Mouse (Mus musculus) heart, postnatal 36 days (tissue): ENCODE results near the gene Cpsf6. TPM values are rescaled to one million over a fixed set of nuclear protein-coding genes. Genes with fewer than 3 reads are reported as not detected.

Experiments used
- total RNA-seq, 2 experiments: library from RNA; stranded (reverse); gene quantifications; 2 replicates each; pipeline ENCODE4 v1.2.3; 2021

The Cpsf6 gene
- total RNA-seq, 2 experiments from 2014 or later, result 30.0 to 33.7 TPM

Other genes starting within 250 kb of the Cpsf6 start
- gene Frs2, start 231.5 kb downstream of the Cpsf6 start, total RNA-seq, result 10 to 100 TPM; 16.2 to 17.7 TPM
- gene Yeats4, start 155.5 kb downstream of the Cpsf6 start, total RNA-seq, result 10 to 100 TPM; 28.3 to 28.8 TPM
- not detected for gene 9530003J23Rik, start 141.3 kb downstream of the Cpsf6 start, total RNA-seq
- gene Lyz2, start 97.7 kb downstream of the Cpsf6 start, total RNA-seq, result 100 to 1,000 TPM; 148 to 201 TPM
- 10 to 100 TPM; 14.0 to 16.1 TPM for gene Lyz1, start 87.1 kb downstream of the Cpsf6 start, total RNA-seq
- 1 to 10 TPM; 3.7 to 3.9 TPM for gene Cpm, start 249.5 kb upstream of the Cpsf6 start, total RNA-seq